Mouse (Mus musculus) liver, embryonic 16.5 days (tissue): ENCODE measurements at regions not wholly inside any gene's neighbourhood (a gene's known extent, or its start where the extent isn't known, plus 50 kb on each side); places are given as distances from the start of the nearest gene placed in this dataset.

Source experiments
- ATAC-seq: fragments of 200-750 bp; cut with Nextera tagmentation; 2 replicates; pipeline ENCODE4 v1.8.0; 2017; ENCODE audit warnings: low read depth, mild to moderate bottlenecking, moderate number of reproducible peaks, moderate library complexity
- H3K27ac ChIP-seq: fragments of 300-500 bp; sonication (generic); 2 replicates; pipeline ENCODE4 v1.5.1; 2014; ENCODE audit warnings: mild to moderate bottlenecking, low read length
- H3K27me3 ChIP-seq: fragments of 300-500 bp; sonication (generic); 2 replicates; pipeline ENCODE4 v1.6.1; 2014; ENCODE audit warnings: low read depth, low read length, mixed read lengths; ENCODE audit not compliant: control insufficient read depth, insufficient read depth
- H3K36me3 ChIP-seq: fragments of 300-500 bp; sonication (generic); 2 replicates; pipeline ENCODE4 v1.6.1; 2014; ENCODE audit warnings: mild to moderate bottlenecking; ENCODE audit not compliant: control insufficient read depth, insufficient read depth
- H3K4me1 ChIP-seq: fragments of 300-500 bp; sonication (generic); 2 replicates; pipeline ENCODE4 v1.6.1; 2014; ENCODE audit warnings: low read depth, low read length, mixed read lengths; ENCODE audit not compliant: control insufficient read depth
- H3K4me2 ChIP-seq: fragments of 300-500 bp; sonication (generic); 2 replicates; pipeline ENCODE4 v1.6.1; 2014; ENCODE audit warnings: low read depth, low read length, mixed read lengths
- H3K4me3 ChIP-seq: fragments of 300-500 bp; sonication (generic); 2 replicates; pipeline ENCODE4 v1.5.1; 2014; ENCODE audit warnings: low read depth, mild to moderate bottlenecking, low read length
- H3K9ac ChIP-seq: fragments of 300-500 bp; sonication (generic); 2 replicates; pipeline ENCODE4 v1.6.1; 2014; ENCODE audit warnings: low read depth, low read length
- H3K9me3 ChIP-seq: fragments of 300-500 bp; sonication (generic); replicated peaks from 2 replicates; pipeline ENCODE4 v1.6.1; 2016; ENCODE audit warnings: low read length; ENCODE audit not compliant: control insufficient read depth
- WGBS: fragments of 180-500 bp; shearing (Covaris S2); extraction: QIAGEN DNeasy Blood & Tissue Kit; methylation state at CpG from one replicate; pipeline ENCODE4 v1.1.7; 2014; ENCODE audit not compliant: insufficient replicate concordance; 5-methylcytosine and 5-hydroxymethylcytosine counted together

DNA sequence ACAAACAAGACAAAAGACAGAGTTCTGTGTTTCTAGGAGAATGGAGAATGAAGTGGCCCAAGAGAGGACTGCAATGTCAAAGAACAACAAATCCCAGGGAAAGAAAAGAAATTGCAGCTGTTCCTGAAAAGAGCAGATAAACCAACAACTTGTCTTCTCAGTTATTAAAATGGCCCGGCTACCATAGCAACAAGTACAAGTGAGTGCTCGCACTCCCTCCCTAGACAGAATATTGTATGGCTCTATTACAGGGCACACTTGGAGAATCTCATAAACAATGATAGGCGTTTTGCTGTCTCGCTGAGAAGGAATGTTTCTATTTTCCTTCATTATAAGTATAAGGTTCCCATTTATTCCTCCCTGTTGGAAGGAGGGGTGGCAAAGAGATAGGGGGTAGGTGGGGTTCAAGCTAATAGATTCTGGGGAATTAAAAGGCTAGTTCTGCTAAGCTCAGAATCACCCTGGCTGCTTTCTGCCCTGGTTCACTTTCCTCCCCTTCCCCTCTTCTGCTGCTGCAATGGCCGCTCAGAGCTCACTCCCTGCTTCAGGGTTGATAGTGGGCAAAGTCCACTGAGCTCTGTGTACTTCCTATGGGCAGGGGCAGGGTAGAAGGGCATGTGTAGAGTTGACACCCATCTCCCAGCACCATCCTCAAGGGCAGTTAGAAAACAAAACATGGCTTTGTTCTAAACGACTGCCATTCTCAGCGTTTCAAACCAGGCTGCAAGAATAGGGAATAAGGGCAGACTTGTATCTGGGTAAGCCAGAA lies 178.5 kb downstream of the Gpam start:
- no peaks in the 10 kb centered on the region for H3K27me3 ChIP-seq
- no peaks in the 10 kb centered on the region for H3K36me3 ChIP-seq
- 56% methylated on average over 7 of the region's 7 CpGs for WGBS
- H3K27ac ChIP-seq: no peak overlapping the region
- H3K9ac ChIP-seq: no peak overlapping the region
- H3K4me1 ChIP-seq: no peaks in the 10 kb centered on the region
- no peak overlapping the region for H3K4me3 ChIP-seq
- no peaks in the 10 kb centered on the region for H3K9me3 ChIP-seq
- no peak overlapping the region for H3K4me2 ChIP-seq
- ATAC-seq: no peak

DNA sequence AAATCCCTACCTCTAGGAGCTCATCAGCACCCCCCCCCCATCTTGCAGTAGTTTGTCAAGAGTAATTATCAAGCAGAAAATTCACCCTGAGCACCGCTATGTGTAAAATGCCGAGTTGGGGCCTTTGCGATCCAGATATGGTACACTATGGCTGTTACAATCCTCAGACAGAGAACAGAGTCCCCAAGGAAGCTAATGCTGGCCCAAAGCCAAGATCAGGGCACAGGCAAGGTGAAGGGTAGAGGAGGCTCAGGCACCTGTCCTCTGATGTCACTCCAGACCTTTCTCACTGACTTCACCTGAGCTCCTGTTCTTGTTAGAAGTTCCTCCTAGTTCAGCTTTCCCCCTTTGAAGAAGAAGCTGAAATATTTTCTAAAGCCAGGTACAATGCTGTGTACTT lies 179.5 kb downstream of the Gpam start:
- ATAC-seq: no peak
- no peaks in the 10 kb centered on the region for H3K27me3 ChIP-seq
- no peak overlapping the region for H3K4me2 ChIP-seq
- H3K4me3 ChIP-seq: no peak overlapping the region
- 74% methylated on average over 3 of the region's 3 CpGs for WGBS
- no peaks in the 10 kb centered on the region for H3K36me3 ChIP-seq
- H3K4me1 ChIP-seq: no peaks in the 10 kb centered on the region
- H3K27ac ChIP-seq: no peak overlapping the region
- no peak overlapping the region for H3K9ac ChIP-seq
- H3K9me3 ChIP-seq: no peaks in the 10 kb centered on the region

DNA sequence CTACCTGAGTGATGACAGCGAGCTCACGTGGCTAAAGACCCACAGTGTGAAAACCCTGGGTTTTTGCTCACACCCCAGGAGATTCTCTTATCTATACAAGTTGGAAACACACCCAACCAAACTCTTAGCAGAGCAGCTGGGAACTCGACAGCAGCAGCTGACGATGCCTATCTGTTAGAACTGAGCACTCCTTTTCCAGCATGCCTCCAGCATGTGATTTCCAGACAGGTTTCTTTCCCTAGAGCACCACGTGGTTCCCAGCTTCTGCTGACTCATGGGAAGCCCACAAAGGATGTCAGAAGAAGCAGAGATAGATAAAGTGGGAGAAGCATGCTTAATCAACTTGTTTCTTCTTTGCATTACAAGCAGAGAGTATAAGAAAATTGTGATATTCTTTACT lies 194.5 kb downstream of the Gpam start:
- ATAC-seq: no peak
- Histone ChIP-seq H3K27ac (no peak overlapping the region), H3K27me3 (no peaks in the 10 kb centered on the region), H3K4me3 (no peak overlapping the region), H3K9ac (no peak overlapping the region), H3K36me3 (no peaks in the 10 kb centered on the region), H3K9me3 (no peaks in the 10 kb centered on the region), H3K4me2 (no peak overlapping the region), H3K4me1 (no peaks in the 10 kb centered on the region)
- WGBS: 35% methylated on average over 5 of the region's 5 CpGs

DNA sequence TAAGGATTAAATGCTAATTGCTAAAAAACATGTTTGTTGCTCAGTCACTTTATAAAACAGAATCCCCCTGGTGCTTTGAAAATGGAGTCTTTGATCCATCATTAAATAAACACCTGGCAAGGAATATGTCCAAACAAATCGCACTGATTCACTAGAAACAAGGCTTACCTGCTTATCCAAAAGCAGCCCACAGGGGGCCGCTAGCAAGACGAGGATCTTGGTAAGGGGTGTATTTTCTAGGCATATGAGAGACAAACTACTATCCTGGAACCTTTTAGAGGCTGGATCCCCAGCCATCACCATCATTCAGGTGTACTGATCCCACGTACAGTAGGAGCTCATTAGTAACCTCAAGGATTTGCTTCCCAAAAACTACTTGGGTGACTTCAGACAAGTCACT lies 201.2 kb downstream of the Gpam start:
- no peak for ATAC-seq
- 55% methylated on average over 4 of the region's 4 CpGs for WGBS

DNA sequence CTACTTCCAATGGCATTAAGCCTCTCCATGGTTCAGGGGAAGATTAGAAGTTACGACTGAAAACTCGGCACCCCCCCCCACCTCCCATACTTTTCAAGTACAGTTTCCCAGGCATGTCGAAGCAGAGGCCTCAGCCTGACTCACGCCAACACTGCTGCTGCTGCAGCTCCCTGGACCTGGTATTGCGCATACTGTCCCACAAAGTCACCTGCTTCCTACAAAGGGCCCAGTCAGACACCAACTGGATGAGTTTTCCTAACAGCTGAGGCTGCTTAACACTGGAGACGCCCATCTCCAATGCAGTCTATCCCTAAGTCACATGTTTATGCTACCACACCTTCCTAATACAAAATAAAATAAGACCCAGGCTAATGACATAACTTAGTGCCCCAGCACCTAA lies 207.4 kb downstream of the Gpam start:
- H3K9me3 ChIP-seq: no peaks in the 10 kb centered on the region
- no peaks in the 10 kb centered on the region for H3K27me3 ChIP-seq
- no peak overlapping the region for H3K4me3 ChIP-seq
- H3K9ac ChIP-seq: no peak overlapping the region
- no peak overlapping the region for H3K27ac ChIP-seq
- H3K4me2 ChIP-seq: no peak overlapping the region
- H3K4me1 ChIP-seq: no peaks in the 10 kb centered on the region
- no peaks in the 10 kb centered on the region for H3K36me3 ChIP-seq
- ATAC-seq: no peak
- 63% methylated on average over 6 of the region's 6 CpGs for WGBS

More for the DNA sequence above, 201.2 kb downstream of the Gpam start:
- no peak overlapping the region for H3K4me2 ChIP-seq
- no peak overlapping the region for H3K9ac ChIP-seq
- H3K27ac ChIP-seq: no peak overlapping the region
- no peaks in the 10 kb centered on the region for H3K36me3 ChIP-seq
- H3K4me3 ChIP-seq: no peak overlapping the region
- H3K9me3 ChIP-seq: no peaks in the 10 kb centered on the region
- H3K4me1 ChIP-seq: no peaks in the 10 kb centered on the region
- H3K27me3 ChIP-seq: no peaks in the 10 kb centered on the region

GRCm38 (mm10) chr19:54893622-54894021 lies 233.4 kb downstream of the Gpam start:
- H3K9ac ChIP-seq: no peak overlapping the region
- no peaks in the 10 kb centered on the region for H3K4me1 ChIP-seq
- ATAC-seq: no peak
- H3K36me3 ChIP-seq: no peaks in the 10 kb centered on the region
- no peaks in the 10 kb centered on the region for H3K9me3 ChIP-seq
- 61% methylated on average over 5 of the region's 5 CpGs for WGBS
- no peak overlapping the region for H3K4me3 ChIP-seq
- H3K27ac ChIP-seq: no peak overlapping the region
- no peak overlapping the region for H3K4me2 ChIP-seq
- no peaks in the 10 kb centered on the region for H3K27me3 ChIP-seq

DNA sequence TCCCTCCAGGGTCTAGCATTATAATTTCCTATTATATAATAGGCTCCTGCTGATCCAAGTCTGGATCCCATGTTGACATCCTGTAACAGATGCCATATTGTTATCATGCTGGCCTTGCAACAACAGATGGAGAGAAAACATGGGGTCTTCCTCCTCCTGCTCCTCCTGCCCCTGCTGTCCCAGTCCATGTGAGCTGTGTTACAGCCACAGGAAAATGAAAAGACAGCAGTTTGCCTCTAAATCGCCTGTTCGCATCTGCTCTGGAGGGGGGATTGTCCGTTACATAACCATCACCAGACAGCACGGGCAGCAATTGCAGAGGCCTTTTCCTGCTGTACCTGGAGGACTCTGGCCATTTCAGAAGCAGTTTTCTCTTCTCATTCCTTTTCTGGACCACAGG lies 260.0 kb downstream of the Gpam start:
- no peaks in the 10 kb centered on the region for H3K4me1 ChIP-seq
- no peak overlapping the region for H3K4me2 ChIP-seq
- no peak overlapping the region for H3K9ac ChIP-seq
- H3K9me3 ChIP-seq: no peaks in the 10 kb centered on the region
- H3K27me3 ChIP-seq: no peaks in the 10 kb centered on the region
- H3K27ac ChIP-seq: no peak overlapping the region
- H3K36me3 ChIP-seq: no peaks in the 10 kb centered on the region
- WGBS: 66% methylated on average over 4 of the region's 4 CpGs
- no peak for ATAC-seq
- no peak overlapping the region for H3K4me3 ChIP-seq

- H3K27me3 ChIP-seq: no peaks in the 10 kb centered on the region
- no peak for ATAC-seq
- WGBS: 74% methylated on average over 2 of the region's 2 CpGs
- H3K27ac ChIP-seq: no peak overlapping the region
- H3K36me3 ChIP-seq: no peaks in the 10 kb centered on the region
- H3K4me1 ChIP-seq: no peaks in the 10 kb centered on the region
- no peak overlapping the region for H3K4me2 ChIP-seq
- no peak overlapping the region for H3K9ac ChIP-seq
- H3K4me3 ChIP-seq: no peak overlapping the region
- H3K9me3 ChIP-seq: no peaks in the 10 kb centered on the region
Observed at GRCm38 (mm10) chr19:54855190-54855589, 271.8 kb downstream of the Gpam start.

GRCm38 (mm10) chr19:54838231-54838630 lies 288.8 kb downstream of the Gpam start:
- Histone ChIP-seq H3K9me3 (no peaks in the 10 kb centered on the region), H3K4me2 (no peak overlapping the region), H3K9ac (no peak overlapping the region), H3K27me3 (no peaks in the 10 kb centered on the region), H3K4me3 (no peak overlapping the region), H3K4me1 (no peaks in the 10 kb centered on the region), H3K36me3 (no peaks in the 10 kb centered on the region), H3K27ac (no peak overlapping the region)
- ATAC-seq: no peak
- 67% methylated on average over 3 of the region's 3 CpGs for WGBS
